Mouse (Mus musculus) heart, embryonic 13.5 days (tissue): ENCODE data around the gene Ndufaf3. TPM values are rescaled to one million over a fixed set of nuclear protein-coding genes. Genes with fewer than 3 reads are reported as not detected.

Experiments used
- ATAC-seq: fragments of 200-750 bp; cut with Nextera tagmentation; 2 replicates; pipeline ENCODE4 v1.8.0; 2017; ENCODE audit warnings: moderate TSS enrichment; ENCODE audit not compliant: insufficient number of reproducible peaks, low FRiP score, low TSS enrichment; ENCODE audit errors: extremely low read depth
- H3K27ac ChIP-seq: fragments of 300-500 bp; sonication (generic); replicated peaks from 2 replicates; pipeline ENCODE4 v1.5.1; 2015; ENCODE audit warnings: moderate library complexity, mild to moderate bottlenecking, inconsistent platforms
- H3K27me3 ChIP-seq: fragments of 300-500 bp; sonication (generic); replicated peaks from 2 replicates; pipeline ENCODE4 v1.6.1; 2015; ENCODE audit warnings: mild to moderate bottlenecking, inconsistent platforms
- H3K36me3 ChIP-seq: fragments of 300-500 bp; sonication (generic); 2 replicates; pipeline ENCODE4 v1.6.1; 2015; ENCODE audit warnings: mild to moderate bottlenecking, inconsistent platforms
- H3K4me1 ChIP-seq: fragments of 300-500 bp; sonication (generic); 2 replicates; pipeline ENCODE4 v1.6.1; 2015; ENCODE audit warnings: inconsistent platforms
- H3K4me2 ChIP-seq: fragments of 300-500 bp; sonication (generic); 2 replicates; pipeline ENCODE4 v1.6.1; 2015; ENCODE audit warnings: inconsistent platforms, mild to moderate bottlenecking, moderate library complexity
- H3K4me3 ChIP-seq: fragments of 300-500 bp; sonication (generic); 2 replicates; pipeline ENCODE4 v1.5.1; 2015; ENCODE audit warnings: moderate library complexity, mild to moderate bottlenecking, inconsistent platforms
- H3K9ac ChIP-seq: fragments of 300-500 bp; sonication (generic); 2 replicates; pipeline ENCODE4 v1.6.1; 2015; ENCODE audit warnings: inconsistent platforms, mild to moderate bottlenecking, moderate library complexity
- H3K9me3 ChIP-seq: fragments of 300-500 bp; sonication (generic); 2 replicates; pipeline ENCODE4 v1.6.1; 2016; ENCODE audit warnings: inconsistent platforms
- WGBS: fragments of 180-500 bp; shearing (Covaris S2); methylation state at CpG from one replicate; pipeline ENCODE4 v1.1.7; 2015; ENCODE audit warnings: mixed read lengths; 5-methylcytosine and 5-hydroxymethylcytosine counted together
- polyA plus RNA-seq: library from polyadenylated mRNA; unstranded; fragments of >200 nt; fragmentation: Nextera tagmentation; extraction: Ambion mirVana; gene quantifications from 2 replicates; pipeline ENCODE4 v1.2.1, GENCODE M21; 2015

Gene Ndufaf3
- polyA plus RNA-seq, 1 experiment from 2014 or later = 53.5 TPM

- Histone ChIP-seq H3K4me2 (peak overlapping the region; percentile 98), H3K4me3 (peak overlapping the region; percentile 68), H3K9me3 (no peaks in the 10 kb centered on the region), H3K27ac (peak overlapping the region; percentile 60), H3K36me3 (peaks cover 53% of the 10 kb centered on the region), H3K4me1 (peaks cover 58% of the 10 kb centered on the region), H3K9ac (peak overlapping the region; percentile 83), H3K27me3 (no peaks in the 10 kb centered on the region)
- WGBS = 1% methylated on average over 40 of the region's 40 CpGs
- no peak for ATAC-seq
These were observed 3.1 kb upstream of the Ndufaf3 start for GRCm38 (mm10) chr9:108570207-108570896.

DNA sequence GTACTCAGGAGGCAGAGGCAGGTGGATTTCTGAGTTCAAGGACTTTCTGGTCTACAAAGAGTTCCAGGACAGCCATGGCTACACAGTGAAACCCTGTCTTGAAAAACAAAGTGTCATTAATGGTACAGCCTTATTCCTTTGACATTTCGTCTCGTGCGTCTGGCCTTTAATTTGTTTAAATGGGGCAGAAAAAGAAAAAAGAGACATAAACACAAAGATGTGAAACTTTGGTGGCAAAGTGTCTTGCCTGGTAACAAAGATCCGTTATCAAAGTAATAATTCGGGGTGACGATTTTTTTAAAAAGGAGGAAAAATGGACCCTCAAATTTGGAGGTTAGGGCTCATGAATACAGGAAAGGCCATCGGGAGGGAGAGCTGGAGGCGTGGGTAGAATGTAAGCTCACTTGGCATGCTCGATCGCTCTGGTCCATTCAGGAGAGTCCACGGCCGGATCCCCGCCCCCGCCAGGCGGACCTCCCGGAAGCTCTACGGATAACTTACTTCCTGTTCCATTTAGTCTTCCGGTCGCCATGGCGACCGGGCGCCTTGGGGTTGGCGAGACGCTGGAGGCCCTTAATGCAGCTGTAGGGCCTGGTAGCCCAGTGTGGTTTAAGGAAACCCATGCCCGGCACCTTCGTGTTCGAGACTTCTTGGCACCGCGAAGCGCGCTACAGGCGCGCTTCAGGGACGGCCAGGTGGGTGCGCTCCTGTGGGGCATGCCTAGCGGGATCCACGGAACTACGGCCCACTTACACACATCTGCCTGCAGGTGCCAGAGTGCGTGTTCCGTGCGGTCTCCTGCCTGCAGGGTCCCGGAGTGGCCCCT, 2.4 kb upstream of the Ndufaf3 start, which contains the start of gene Dalrd3:
Gene Dalrd3, plus strand, starts transcription at position 506 of the 826 bp plus-strand sequence.
- WGBS = 5% methylated on average over 42 of the region's 42 CpGs

GRCm38 (mm10) chr9:108568511-108568921, 1.3 kb upstream of the Ndufaf3 start:
- WGBS = 64% methylated on average over 17 of the region's 17 CpGs
- Histone ChIP-seq H3K27me3 (no peaks in the 10 kb centered on the region), H3K36me3 (peaks cover 54% of the 10 kb centered on the region), H3K4me3 (peak overlapping the region; percentile 83), H3K9ac (peak overlapping the region; percentile 93), H3K9me3 (no peaks in the 10 kb centered on the region), H3K4me2 (peak overlapping the region; percentile 94), H3K27ac (peak overlapping the region; percentile 96; the same call in 1 of the 2 replicates), H3K4me1 (peaks cover 41% of the 10 kb centered on the region)
- ATAC-seq = no peak

More for the DNA sequence above, 2.4 kb upstream of the Ndufaf3 start, which contains the start of gene Dalrd3:
- Histone ChIP-seq H3K27ac (peak within 1 kb of the TSS; percentile 60), H3K4me2 (peak within 1 kb of the TSS; percentile 98), H3K4me3 (peak within 1 kb of the TSS; percentile 68), H3K27me3 (no peaks in the 10 kb centered on the region), H3K9me3 (no peaks in the 10 kb centered on the region), H3K4me1 (peaks cover 51% of the 10 kb centered on the region), H3K9ac (peak within 1 kb of the TSS; percentile 83), H3K36me3 (peaks cover 53% of the 10 kb centered on the region)
- peak; percentile 17; the same call in 1 of the 2 replicates for ATAC-seq

- Histone ChIP-seq H3K4me3 (peak overlapping the region; percentile 83), H3K27ac (peak overlapping the region; percentile 96), H3K4me2 (peak overlapping the region; percentile 94), H3K27me3 (no peaks in the 10 kb centered on the region), H3K36me3 (peaks cover 54% of the 10 kb centered on the region), H3K9ac (peak overlapping the region; percentile 93), H3K9me3 (no peaks in the 10 kb centered on the region), H3K4me1 (peaks cover 40% of the 10 kb centered on the region)
- ATAC-seq = no peak
- WGBS = 9% methylated on average over 18 of the region's 18 CpGs
These were observed 741 bp upstream of the Ndufaf3 start for GRCm38 (mm10) chr9:108567931-108568419.

- peaks cover 49% of the 10 kb centered on the region for H3K4me1 ChIP-seq
- peak overlapping the region; percentile 93 for H3K9ac ChIP-seq
- WGBS = 10% methylated on average over 35 of the region's 35 CpGs
- no peaks in the 10 kb centered on the region for H3K27me3 ChIP-seq
- H3K9me3 ChIP-seq = no peaks in the 10 kb centered on the region
- H3K4me2 ChIP-seq = peak overlapping the region; percentile 94
- peaks cover 54% of the 10 kb centered on the region for H3K36me3 ChIP-seq
- ATAC-seq = no peak
- peak overlapping the region; percentile 83 for H3K4me3 ChIP-seq
- peak overlapping the region; percentile 96 for H3K27ac ChIP-seq
These were observed 1.1 kb downstream of the Ndufaf3 start for GRCm38 (mm10) chr9:108565881-108566814.

GRCm38 (mm10) chr9:108564131-108564530, 3.1 kb downstream of the Ndufaf3 start:
- no peak overlapping the region for H3K27ac ChIP-seq
- ATAC-seq = no peak
- 80% methylated on average over 7 of the region's 7 CpGs for WGBS
- no peaks in the 10 kb centered on the region for H3K9me3 ChIP-seq
- no peak overlapping the region for H3K4me3 ChIP-seq
- peak overlapping the region; percentile 20; the same call in 1 of the 2 replicates for H3K9ac ChIP-seq
- H3K4me1 ChIP-seq = peaks cover 39% of the 10 kb centered on the region
- H3K27me3 ChIP-seq = no peaks in the 10 kb centered on the region
- H3K4me2 ChIP-seq = no peak overlapping the region
- peaks cover 54% of the 10 kb centered on the region for H3K36me3 ChIP-seq

DNA sequence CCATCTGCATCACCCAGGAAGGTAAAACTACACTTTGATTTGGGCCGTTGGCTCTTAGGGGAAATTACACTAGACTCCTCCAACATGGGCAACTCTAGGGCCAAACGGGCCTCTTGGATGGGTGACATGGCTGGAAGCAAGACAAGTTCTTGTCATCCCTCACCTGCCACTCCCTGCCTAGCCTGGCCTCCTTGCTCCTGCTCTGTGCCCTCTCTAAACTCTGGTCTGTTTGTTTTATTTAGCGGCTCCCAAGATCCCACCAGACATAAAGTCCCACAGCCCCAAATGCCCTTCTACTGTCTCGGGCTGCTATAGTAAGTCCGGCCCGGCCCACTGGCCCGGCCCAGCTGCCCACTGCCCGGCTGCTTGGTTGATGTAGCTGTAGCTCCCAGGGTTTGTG, 3.6 kb downstream of the Ndufaf3 start:
- Histone ChIP-seq H3K9ac (peak overlapping the region; percentile 20; the same call in 1 of the 2 replicates), H3K27me3 (no peaks in the 10 kb centered on the region), H3K4me2 (no peak overlapping the region), H3K36me3 (peaks cover 58% of the 10 kb centered on the region), H3K27ac (no peak overlapping the region), H3K9me3 (no peaks in the 10 kb centered on the region), H3K4me3 (no peak overlapping the region), H3K4me1 (peaks cover 34% of the 10 kb centered on the region)
- ATAC-seq = no peak
- 88% methylated on average over 8 of the region's 8 CpGs for WGBS

- H3K4me3 ChIP-seq = peak within 1 kb of the TSS; percentile 64
- peak within 1 kb of the TSS; percentile 87 for H3K27ac ChIP-seq
- peak; percentile 97 for ATAC-seq
- H3K4me2 ChIP-seq = peak within 1 kb of the TSS; percentile 76
- no peaks in the 10 kb centered on the region for H3K27me3 ChIP-seq
- no peaks in the 10 kb centered on the region for H3K9me3 ChIP-seq
- peaks cover 15% of the 10 kb centered on the region for H3K4me1 ChIP-seq
- WGBS = under 1% methylated on average over 52 of the region's 53 CpGs
- peak within 1 kb of the TSS; percentile 86 for H3K9ac ChIP-seq
- peaks cover 86% of the 10 kb centered on the region for H3K36me3 ChIP-seq
These were observed 6.9 kb downstream of the Ndufaf3 start, which contains the start of gene Impdh2 for GRCm38 (mm10) chr9:108560227-108560841. TSS of gene Impdh2 (plus strand) at chr9:108560286.

- Histone ChIP-seq H3K9ac (0 out of 2 replicates have a peak overlapping the region, but pooled peaks have one; percentile 0), H3K27me3 (no peaks in the 10 kb centered on the region), H3K4me1 (peaks cover 15% of the 10 kb centered on the region), H3K36me3 (peaks cover 86% of the 10 kb centered on the region), H3K27ac (no peak overlapping the region), H3K9me3 (no peaks in the 10 kb centered on the region), H3K4me2 (no peak overlapping the region), H3K4me3 (no peak overlapping the region)
- 80% methylated on average over 4 of the region's 4 CpGs for WGBS
- ATAC-seq = no peak
These were observed 8.1 kb downstream of the Ndufaf3 start for GRCm38 (mm10) chr9:108559169-108559568.

GRCm38 (mm10) chr9:108546875-108547274, 20.4 kb downstream of the Ndufaf3 start:
- Histone ChIP-seq H3K27ac (no peak overlapping the region), H3K36me3 (peaks cover 94% of the 10 kb centered on the region), H3K4me2 (no peak overlapping the region), H3K27me3 (no peaks in the 10 kb centered on the region), H3K9me3 (no peaks in the 10 kb centered on the region), H3K9ac (no peak overlapping the region), H3K4me3 (no peak overlapping the region), H3K4me1 (no peaks in the 10 kb centered on the region)
- no peak for ATAC-seq
- 88% methylated on average over 1 of the region's 1 CpGs for WGBS
